Mouse (Mus musculus) midbrain, postnatal 0 days (tissue): ENCODE measurements at regions not wholly inside any gene's neighbourhood (a gene's known extent, or its start where the extent isn't known, plus 50 kb on each side); places are given as distances from the start of the nearest gene placed in this dataset.

Source experiments
- ATAC-seq: fragments of 200-750 bp; cut with Nextera tagmentation; 2 replicates; pipeline ENCODE4 v1.8.0; 2017; ENCODE audit warnings: moderate number of reproducible peaks, mild to moderate bottlenecking, moderate TSS enrichment, moderate library complexity; ENCODE audit not compliant: low FRiP score
- DNase-seq: peaks from one replicate; pipeline ENCODE4 v3.0.0-alpha.2; 2015; ENCODE audit warnings: low spot score
- H3K27ac ChIP-seq: fragments of 300-500 bp; sonication (generic); 2 replicates; pipeline ENCODE4 v1.5.1; 2014; ENCODE audit warnings: low read depth, mild to moderate bottlenecking, low read length, mixed read lengths
- H3K27me3 ChIP-seq: fragments of 300-500 bp; sonication (generic); 2 replicates; pipeline ENCODE4 v1.6.1; 2014; ENCODE audit warnings: low read length, control low read depth, mixed read lengths; ENCODE audit not compliant: insufficient read depth
- H3K36me3 ChIP-seq: fragments of 300-500 bp; sonication (generic); 2 replicates; pipeline ENCODE4 v1.6.1; 2014; ENCODE audit warnings: low read length, control low read depth, mixed read lengths; ENCODE audit not compliant: insufficient read depth
- H3K4me1 ChIP-seq: fragments of 300-500 bp; sonication (generic); 2 replicates; pipeline ENCODE4 v1.6.1; 2014; ENCODE audit warnings: mild to moderate bottlenecking, control low read depth, antibody characterized with exemption, low read length, mixed read lengths; ENCODE audit not compliant: insufficient read depth
- H3K4me2 ChIP-seq: fragments of 300-500 bp; sonication (generic); 2 replicates; pipeline ENCODE4 v1.6.1; 2014; ENCODE audit warnings: low read depth, mild to moderate bottlenecking, low read length, mixed read lengths; ENCODE audit not compliant: poor library complexity, severe bottlenecking
- H3K4me3 ChIP-seq: fragments of 300-500 bp; sonication (generic); 2 replicates; pipeline ENCODE4 v1.5.1; 2014; ENCODE audit warnings: low read depth, mild to moderate bottlenecking, low read length, moderate library complexity
- H3K9ac ChIP-seq: fragments of 300-500 bp; sonication (generic); replicated peaks from 2 replicates; pipeline ENCODE4 v1.6.1; 2014; ENCODE audit warnings: mild to moderate bottlenecking, low read length, moderate library complexity, mixed read lengths; ENCODE audit not compliant: poor library complexity, severe bottlenecking
- H3K9me3 ChIP-seq: fragments of 300-500 bp; sonication (generic); 2 replicates; pipeline ENCODE4 v1.6.1; 2016; ENCODE audit warnings: low read length, control low read depth
- CTCF ChIP-seq: IDR thresholded peaks from 2 replicates; pipeline ENCODE4 v1.5.1; 2016; ENCODE audit warnings: antibody characterized with exemption, mild to moderate bottlenecking
- WGBS: fragments of 180-500 bp; shearing (Covaris S2); extraction: QIAGEN DNeasy Blood & Tissue Kit; methylation state at CpG from one replicate; pipeline ENCODE4 v1.1.7; 2014; 5-methylcytosine and 5-hydroxymethylcytosine counted together

- no peaks in the 10 kb centered on the region for H3K27me3 ChIP-seq
- ATAC-seq = no peak
- no peak for DNase-seq
- no peaks in the 10 kb centered on the region for H3K9me3 ChIP-seq
- no peaks in the 10 kb centered on the region for H3K4me1 ChIP-seq
- H3K36me3 ChIP-seq = no peaks in the 10 kb centered on the region
- no peak overlapping the region for H3K4me2 ChIP-seq
- no peak overlapping the region for H3K4me3 ChIP-seq
- no peak overlapping the region for H3K9ac ChIP-seq
- H3K27ac ChIP-seq = no peak overlapping the region
- TF ChIP-seq CTCF = peak; percentile 45
- WGBS = 61% methylated on average over 2 of the region's 2 CpGs
Observed at GRCm38 (mm10) chr4:124335726-124336125, 274.9 kb downstream of the 3100002H09Rik start.

GRCm38 (mm10) chr4:124332974-124333373, 277.6 kb downstream of the 3100002H09Rik start:
- 93% methylated on average over 2 of the region's 2 CpGs for WGBS
- DNase-seq = no peak

DNA sequence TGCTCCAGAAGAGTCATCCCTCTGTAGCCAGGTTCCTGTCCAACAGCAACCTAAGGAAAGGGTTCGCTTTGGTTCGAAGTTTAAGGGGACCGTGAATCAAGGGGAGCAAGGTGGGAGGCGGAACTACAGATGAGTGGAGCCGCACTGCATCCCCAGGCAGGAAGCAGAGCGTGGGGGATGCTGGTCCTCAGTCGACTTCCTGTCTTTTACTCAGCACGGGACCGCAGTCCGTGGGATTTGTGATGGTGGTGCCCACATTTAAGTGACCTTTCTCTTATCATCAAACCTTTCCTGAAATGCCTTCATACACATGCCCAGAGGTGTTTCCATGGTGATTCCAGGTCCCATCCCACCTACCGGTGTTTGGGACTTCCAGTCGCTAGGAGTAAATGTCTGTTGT, 278.2 kb downstream of the 3100002H09Rik start:
- WGBS = 92% methylated on average over 12 of the region's 12 CpGs
- H3K4me3 ChIP-seq = no peak overlapping the region
- no peak for ATAC-seq
- H3K4me1 ChIP-seq = no peaks in the 10 kb centered on the region
- TF ChIP-seq CTCF = no peak
- no peaks in the 10 kb centered on the region for H3K27me3 ChIP-seq
- no peaks in the 10 kb centered on the region for H3K9me3 ChIP-seq
- H3K9ac ChIP-seq = no peak overlapping the region
- no peak overlapping the region for H3K27ac ChIP-seq
- H3K36me3 ChIP-seq = no peaks in the 10 kb centered on the region
- DNase-seq = no peak
- H3K4me2 ChIP-seq = no peak overlapping the region

More at GRCm38 (mm10) chr4:124332974-124333373, 277.6 kb downstream of the 3100002H09Rik start:
- Histone ChIP-seq H3K27me3 (no peaks in the 10 kb centered on the region), H3K4me3 (no peak overlapping the region), H3K36me3 (no peaks in the 10 kb centered on the region), H3K4me1 (no peaks in the 10 kb centered on the region), H3K9me3 (no peaks in the 10 kb centered on the region), H3K9ac (no peak overlapping the region), H3K27ac (no peak overlapping the region), H3K4me2 (no peak overlapping the region)
- no peak for TF ChIP-seq CTCF
- ATAC-seq = no peak

DNA sequence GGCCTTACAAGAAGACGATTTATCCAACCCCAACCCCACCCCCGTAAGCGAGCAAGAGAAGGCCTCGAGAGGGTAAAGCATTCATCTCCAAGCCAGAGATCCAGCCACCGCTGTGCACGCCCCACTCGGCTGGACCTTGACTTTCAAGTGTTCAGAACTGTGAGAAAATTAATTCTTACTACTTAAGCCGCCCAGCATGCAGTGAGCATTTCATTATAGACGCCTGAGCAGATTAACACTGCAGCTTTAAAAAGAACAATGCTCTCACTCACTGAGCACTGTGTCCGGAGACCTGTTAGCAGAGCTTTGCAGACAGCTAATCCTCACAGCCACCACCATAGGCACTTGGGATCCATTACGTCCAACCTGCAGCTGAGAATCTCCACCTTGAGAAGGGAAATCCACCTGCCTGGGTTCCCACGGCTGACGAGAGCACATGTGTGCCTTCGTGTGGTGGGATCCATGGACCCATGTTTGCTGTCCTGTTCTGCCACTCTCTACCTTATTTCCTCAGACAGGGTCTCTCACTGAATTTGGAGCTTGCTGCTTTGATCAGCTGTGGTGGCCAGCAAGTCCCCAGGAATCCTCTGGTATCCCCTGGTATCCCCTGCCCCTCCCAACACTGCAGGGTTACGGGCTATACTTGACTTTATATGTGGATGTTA, 281.4 kb downstream of the 3100002H09Rik start:
- H3K27ac ChIP-seq = no peak overlapping the region
- no peak overlapping the region for H3K4me3 ChIP-seq
- H3K4me1 ChIP-seq = no peaks in the 10 kb centered on the region
- WGBS = 22% methylated on average over 15 of the region's 15 CpGs
- no peak overlapping the region for H3K9ac ChIP-seq
- H3K27me3 ChIP-seq = no peaks in the 10 kb centered on the region
- no peak overlapping the region for H3K4me2 ChIP-seq
- TF ChIP-seq CTCF = no peak
- DNase-seq (peak; percentile 21), ATAC-seq (no peak)
- no peaks in the 10 kb centered on the region for H3K36me3 ChIP-seq
- H3K9me3 ChIP-seq = no peaks in the 10 kb centered on the region

DNA sequence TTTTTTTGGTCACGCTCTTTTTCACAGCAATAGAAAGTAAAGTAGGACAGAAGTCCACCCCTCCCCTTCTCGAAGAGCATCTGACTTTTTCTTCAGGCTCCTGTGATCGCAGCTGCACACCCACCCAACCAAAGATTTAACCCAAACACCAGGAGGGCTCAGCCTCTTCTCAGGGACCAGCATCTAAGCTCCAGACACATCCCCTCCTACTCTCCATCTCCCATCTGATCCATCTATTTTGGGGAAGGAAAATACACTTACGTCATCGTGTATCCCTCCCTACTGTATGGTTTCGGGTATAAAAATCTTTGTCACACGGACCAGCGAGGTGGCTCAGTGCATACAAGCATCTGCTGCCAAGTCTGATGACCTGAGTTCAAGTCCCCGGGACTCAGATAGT, 284.3 kb downstream of the 3100002H09Rik start:
- Histone ChIP-seq H3K36me3 (no peaks in the 10 kb centered on the region), H3K4me3 (no peak overlapping the region), H3K9ac (no peak overlapping the region), H3K4me2 (no peak overlapping the region), H3K27me3 (no peaks in the 10 kb centered on the region), H3K27ac (no peak overlapping the region), H3K9me3 (no peaks in the 10 kb centered on the region), H3K4me1 (no peaks in the 10 kb centered on the region)
- WGBS = 86% methylated on average over 9 of the region's 9 CpGs
- DNase-seq (no peak), ATAC-seq (no peak)
- no peak for TF ChIP-seq CTCF

- Histone ChIP-seq H3K9me3 (no peaks in the 10 kb centered on the region), H3K36me3 (no peaks in the 10 kb centered on the region), H3K4me3 (no peak overlapping the region), H3K4me1 (no peaks in the 10 kb centered on the region), H3K4me2 (no peak overlapping the region), H3K27ac (no peak overlapping the region), H3K27me3 (no peaks in the 10 kb centered on the region), H3K9ac (no peak overlapping the region)
- no peak for TF ChIP-seq CTCF
- DNase-seq (no peak), ATAC-seq (no peak)
- WGBS = 78% methylated on average over 3 of the region's 3 CpGs
Observed at GRCm38 (mm10) chr4:124323589-124323988, 287.0 kb downstream of the 3100002H09Rik start.
